Mouse (Mus musculus) heart, adult 2 months (tissue): ENCODE measurements around the gene Cbx7.
A peak's percentile ranks its signal among the peaks of the same experiment; 100 is the strongest.

Source experiments
- CTCF ChIP-seq: fragments of 200-600 bp; IDR thresholded peaks from 2 replicates; pipeline ENCODE4 v1.8.1; 2022; ENCODE audit warnings: antibody characterized with exemption, mild to moderate bottlenecking, moderate library complexity
- EP300 ChIP-seq: fragments of 200-500 bp; IDR thresholded peaks from 2 replicates; pipeline ENCODE4 v1.6.1; 2011; ENCODE audit warnings: low read depth, low read length, control low read depth; ENCODE audit not compliant: insufficient read depth
- POLR2A ChIP-seq: fragments of 200-500 bp; IDR thresholded peaks from 2 replicates; pipeline ENCODE4 v1.6.1; 2011; ENCODE audit warnings: mild to moderate bottlenecking, low read depth, low read length, control low read depth; ENCODE audit not compliant: insufficient read depth

GRCm38 (mm10) chr15:79946790-79947189 lies 24.1 kb downstream of the Cbx7 start:
- TF ChIP-seq POLR2A: no peak
- peak; percentile 73 for TF ChIP-seq CTCF
- no peak for TF ChIP-seq EP300
